Mouse (Mus musculus) midbrain, embryonic 13.5 days (tissue): ENCODE measurements around the gene Olfm1. TPM values are rescaled to one million over a fixed set of nuclear protein-coding genes. Genes with fewer than 3 reads are reported as not detected.
A peak's percentile ranks its signal among the peaks of the same experiment; 100 is the strongest.

ENCODE experiments used
- ATAC-seq: fragments of 200-750 bp; cut with Nextera tagmentation; 2 replicates; pipeline ENCODE4 v1.8.0; 2017; ENCODE audit warnings: mild to moderate bottlenecking, moderate TSS enrichment, moderate library complexity
- H3K27ac ChIP-seq: fragments of 300-500 bp; sonication (generic); 2 replicates; pipeline ENCODE4 v1.5.1; 2015; ENCODE audit warnings: inconsistent platforms, mild to moderate bottlenecking, moderate library complexity
- H3K27me3 ChIP-seq: fragments of 300-500 bp; sonication (generic); 2 replicates; pipeline ENCODE4 v1.6.1; 2015; ENCODE audit warnings: mild to moderate bottlenecking, inconsistent platforms
- H3K36me3 ChIP-seq: fragments of 300-500 bp; sonication (generic); 2 replicates; pipeline ENCODE4 v1.6.1; 2015; ENCODE audit warnings: mild to moderate bottlenecking, inconsistent platforms
- H3K4me1 ChIP-seq: fragments of 300-500 bp; sonication (generic); replicated peaks from 2 replicates; pipeline ENCODE4 v1.6.1; 2015; ENCODE audit warnings: inconsistent platforms
- H3K4me2 ChIP-seq: fragments of 300-500 bp; sonication (generic); replicated peaks from 2 replicates; pipeline ENCODE4 v1.6.1; 2015; ENCODE audit warnings: moderate library complexity, mild to moderate bottlenecking, inconsistent platforms
- H3K4me3 ChIP-seq: fragments of 300-500 bp; sonication (generic); replicated peaks from 2 replicates; pipeline ENCODE4 v1.5.1; 2015; ENCODE audit warnings: mild to moderate bottlenecking, inconsistent platforms
- H3K9ac ChIP-seq: fragments of 300-500 bp; sonication (generic); replicated peaks from 2 replicates; pipeline ENCODE4 v1.6.1; 2015; ENCODE audit warnings: mild to moderate bottlenecking, inconsistent platforms
- H3K9me3 ChIP-seq: fragments of 300-500 bp; sonication (generic); 2 replicates; pipeline ENCODE4 v1.6.1; 2016; ENCODE audit warnings: mild to moderate bottlenecking, inconsistent platforms
- WGBS: fragments of 180-500 bp; shearing (Covaris S2); methylation state at CpG from one replicate; pipeline ENCODE4 v1.1.7; 2015; 5-methylcytosine and 5-hydroxymethylcytosine counted together
- polyA plus RNA-seq: library from polyadenylated mRNA; unstranded; fragments of >200 nt; fragmentation: Nextera tagmentation; extraction: Ambion mirVana; gene quantifications from 2 replicates; pipeline ENCODE4 v1.2.1, GENCODE M21; 2015

Olfm1 gene
- polyA plus RNA-seq, 1 experiment from 2014 or later: 203 TPM

GRCm38 (mm10) chr2:28272218-28272965 lies 79.6 kb downstream of the Olfm1 start:
- 82% methylated on average over 11 of the region's 11 CpGs for WGBS
- no peak overlapping the region for H3K4me2 ChIP-seq
- H3K27me3 ChIP-seq: no peaks in the 10 kb centered on the region
- H3K4me1 ChIP-seq: peaks cover 23% of the 10 kb centered on the region
- no peak overlapping the region for H3K27ac ChIP-seq
- no peak overlapping the region for H3K4me3 ChIP-seq
- no peak for ATAC-seq
- H3K9me3 ChIP-seq: no peaks in the 10 kb centered on the region
- no peak overlapping the region for H3K9ac ChIP-seq
- H3K36me3 ChIP-seq: no peaks in the 10 kb centered on the region

- Histone ChIP-seq H3K9me3 (no peaks in the 10 kb centered on the region), H3K9ac (no peak overlapping the region), H3K4me3 (no peak overlapping the region), H3K27me3 (no peaks in the 10 kb centered on the region), H3K4me2 (no peak overlapping the region), H3K4me1 (peaks cover 30% of the 10 kb centered on the region), H3K36me3 (no peaks in the 10 kb centered on the region), H3K27ac (no peak overlapping the region)
- 89% methylated on average over 5 of the region's 5 CpGs for WGBS
- ATAC-seq: no peak
These were observed 81.2 kb downstream of the Olfm1 start for GRCm38 (mm10) chr2:28274006-28274405.

GRCm38 (mm10) chr2:28275345-28275744 lies 82.6 kb downstream of the Olfm1 start:
- WGBS: 76% methylated on average over 3 of the region's 3 CpGs
- Histone ChIP-seq H3K4me1 (peaks cover 24% of the 10 kb centered on the region), H3K9ac (no peak overlapping the region), H3K27me3 (peaks cover 5% of the 10 kb centered on the region; the same call in 1 of the 2 replicates), H3K9me3 (no peaks in the 10 kb centered on the region), H3K4me2 (no peak overlapping the region), H3K36me3 (no peaks in the 10 kb centered on the region), H3K4me3 (no peak overlapping the region), H3K27ac (no peak overlapping the region)
- no peak for ATAC-seq

GRCm38 (mm10) chr2:28278150-28278549 lies 85.4 kb downstream of the Olfm1 start:
- ATAC-seq: peak; percentile 65
- Histone ChIP-seq H3K4me3 (no peak overlapping the region), H3K36me3 (no peaks in the 10 kb centered on the region), H3K9ac (no peak overlapping the region), H3K9me3 (no peaks in the 10 kb centered on the region), H3K27ac (no peak overlapping the region; the same call in 1 of the 2 replicates), H3K4me1 (peaks cover 9% of the 10 kb centered on the region), H3K4me2 (no peak overlapping the region), H3K27me3 (peaks cover 5% of the 10 kb centered on the region; the same call in 1 of the 2 replicates)
- 6% methylated on average over 7 of the region's 7 CpGs for WGBS

GRCm38 (mm10) chr2:28278853-28279252 lies 86.1 kb downstream of the Olfm1 start:
- no peak for ATAC-seq
- no peak overlapping the region for H3K9ac ChIP-seq
- WGBS: 69% methylated on average over 10 of the region's 10 CpGs
- H3K27ac ChIP-seq: peak overlapping the region; percentile 17; the same call in 1 of the 2 replicates
- no peak overlapping the region for H3K4me2 ChIP-seq
- no peaks in the 10 kb centered on the region for H3K36me3 ChIP-seq
- H3K4me1 ChIP-seq: peaks cover 7% of the 10 kb centered on the region
- H3K4me3 ChIP-seq: no peak overlapping the region
- peaks cover 5% of the 10 kb centered on the region; the same call in 1 of the 2 replicates for H3K27me3 ChIP-seq
- H3K9me3 ChIP-seq: no peaks in the 10 kb centered on the region

Other genes with a start within 250 kb of the Olfm1 start
- gene Fcnb, start 108.1 kb upstream of the Olfm1 start, polyA plus RNA-seq: not detected in 2 replicates